Mouse (Mus musculus) thymus, adult 2 months (tissue): ENCODE data around the gene Pld5.

Experiments
- CTCF ChIP-seq: fragments of 200-500 bp; IDR thresholded peaks from 2 replicates; pipeline ENCODE4 v1.5.1; 2012; ENCODE audit warnings: mild to moderate bottlenecking, control low read depth, low read length, moderate library complexity, borderline replicate concordance; ENCODE audit not compliant: control insufficient read depth, poor library complexity, insufficient read depth; ENCODE audit errors: extremely low read depth
- POLR2A ChIP-seq: fragments of 200-500 bp; IDR thresholded peaks from 2 replicates; pipeline ENCODE4 v1.6.1; 2012; ENCODE audit warnings: mild to moderate bottlenecking, low read length, control low read depth, moderate library complexity; ENCODE audit not compliant: control insufficient read depth, poor library complexity, insufficient read depth; ENCODE audit errors: extremely low read depth

DNA sequence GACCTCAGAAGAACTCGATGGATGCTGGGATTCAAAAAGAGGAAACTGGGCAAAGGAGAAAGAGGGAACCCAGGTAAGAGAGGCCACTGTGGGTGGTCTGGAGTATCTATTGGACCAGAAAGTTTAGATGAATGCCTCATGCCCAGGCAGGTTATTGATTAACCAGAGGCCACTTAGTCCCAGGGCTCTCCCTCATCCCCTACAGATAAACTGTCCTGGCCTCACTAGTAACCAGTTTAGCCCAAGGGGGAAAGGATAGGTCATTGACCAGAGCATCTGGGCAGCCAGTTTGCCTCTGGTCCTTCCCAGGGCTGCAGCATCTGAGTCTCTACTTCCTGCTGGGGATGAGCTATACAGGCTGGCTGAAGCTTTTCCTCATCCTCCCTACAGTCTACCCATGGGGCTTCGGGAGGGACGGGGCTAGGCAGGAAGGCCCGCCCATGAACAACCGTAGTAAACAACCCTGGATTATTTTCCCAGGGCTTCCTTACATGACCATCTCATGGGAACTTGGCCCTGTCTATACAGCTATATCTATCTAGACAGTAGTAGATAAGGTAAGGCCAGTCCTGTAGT, 361.3 kb downstream of the Pld5 start:
- TF ChIP-seq POLR2A (no peak), CTCF (no peak)
